Comparison of ENCODE assay signal across 19 mouse cellular contexts in genomic region chr11:119715437-119715836, GRCm38 (mm10).
A peak's percentile ranks its signal among the peaks of the same experiment; 100 is the strongest.
DNase-seq lines count a peak whose midpoint lies in the region; ATAC-seq and TF ChIP-seq lines count a peak whose summit lies in the region.
"Had no signal": no experiment of that assay in that cellular context is flagged by ENCODE, and none has a peak within 500 bp of the region (broad histone marks: within the 10 kb centered on the region; RNA-seq: fewer than 3 reads in every experiment).

No protein-coding gene starts in this region.

- H3K4me3 ChIP-seq in kidney, embryonic 14.5 days (ENCODE audit: low read length) = no peak overlapping the region
- no peak overlapping the region for H3K4me3 ChIP-seq in midbrain, embryonic 10.5 days
- no peak overlapping the region for H3K4me3 ChIP-seq in midbrain, postnatal 0 days (ENCODE audit: low read depth, low read length)
- H3K4me3 ChIP-seq in bone marrow macrophage, adult 2 months (ENCODE audit: insufficient read depth, low read length) = no peak overlapping the region
- H3K4me3 ChIP-seq: embryonic facial prominence, embryonic 13.5 days; gastrocnemius, adult 2 months; heart, embryonic 10.5 days; limb, embryonic 12.5 days; megakaryocyte, embryonic 14.5 days; stomach, embryonic 15.5 days had no signal

- ATAC-seq in kidney, embryonic 14.5 days (ENCODE audit: low FRiP score, low TSS enrichment) = peak; percentile 83
- ATAC-seq in midbrain, postnatal 0 days (ENCODE audit: low FRiP score) = no peak
- peak; percentile 55 for ATAC-seq in monocyte, adult 5-6 weeks (replicated peaks; ENCODE audit: insufficient number of reproducible peaks, low FRiP score, low TSS enrichment, poor library complexity, severe bottlenecking)

- TF ChIP-seq POLR2A in bone marrow macrophage, adult 2 months (IDR thresholded peaks at IDR 0.05; ENCODE audit: borderline replicate concordance, low read depth, low read length) = no peak

- H3K4me1 ChIP-seq in kidney, embryonic 14.5 days (ENCODE audit: control insufficient read depth, insufficient read depth, low read length) = peaks cover 14% of the 10 kb centered on the region; the same call in 1 of the 2 replicates
- H3K4me1 ChIP-seq in midbrain, embryonic 10.5 days = peaks cover 19% of the 10 kb centered on the region
- H3K4me1 ChIP-seq in midbrain, postnatal 0 days (ENCODE audit: insufficient read depth, low read length) = no peaks in the 10 kb centered on the region
- peaks cover 61% of the 10 kb centered on the region for H3K4me1 ChIP-seq in bone marrow macrophage, adult 2 months (ENCODE audit: control insufficient read depth, insufficient read depth, low read length)

- H3K27ac ChIP-seq in kidney, embryonic 14.5 days (ENCODE audit: low read depth, low read length) = no peak overlapping the region
- H3K27ac ChIP-seq in midbrain, embryonic 10.5 days (replicated peaks) = 0 out of 2 replicates have a peak overlapping the region, but pooled peaks have one; percentile 20
- H3K27ac ChIP-seq in midbrain, postnatal 0 days (ENCODE audit: low read depth, low read length) = no peak overlapping the region
- no peak overlapping the region for H3K27ac ChIP-seq in bone marrow macrophage, adult 2 months (ENCODE audit: insufficient read depth, low read depth, low read length)
- H3K27ac ChIP-seq: embryonic facial prominence, embryonic 13.5 days; gastrocnemius, adult 2 months; heart, embryonic 10.5 days; limb, embryonic 12.5 days; stomach, embryonic 15.5 days had no signal

- 17% methylated on average over 5 of the region's 5 CpGs for WGBS in kidney, embryonic 14.5 days
- 39% methylated on average over 5 of the region's 5 CpGs for WGBS in midbrain, embryonic 10.5 days
- WGBS in midbrain, postnatal 0 days = 42% methylated on average over 5 of the region's 5 CpGs

- no peak for DNase-seq in kidney, adult 11 months
- DNase-seq in midbrain, embryonic 10.5 days (ENCODE audit: low spot score) = no peak
- DNase-seq in midbrain, postnatal 0 days (ENCODE audit: low spot score) = no peak
- no peak for DNase-seq in right cerebral cortex, adult 2 months (ENCODE audit: low spot score in 2 of 2)
- no peak for DNase-seq in cerebellum, postnatal 25 days
- DNase-seq: adrenal gland, postnatal 14 days; B cell, adult 2 months; cerebellum, postnatal 14 days; gastrocnemius, adult 2 months; heart, postnatal 36 days; lung, embryonic 14.5 days had no signal

- H3K9ac ChIP-seq in kidney, embryonic 14.5 days (ENCODE audit: low read depth, low read length) = no peak overlapping the region
- no peak overlapping the region for H3K9ac ChIP-seq in midbrain, postnatal 0 days (replicated peaks; ENCODE audit: low read length, poor library complexity, severe bottlenecking)
- H3K9ac ChIP-seq: embryonic facial prominence, embryonic 13.5 days; limb, embryonic 12.5 days; lung, embryonic 14.5 days; stomach, embryonic 15.5 days had no signal

- H3K4me2 ChIP-seq in kidney, embryonic 14.5 days (replicated peaks; ENCODE audit: low read depth, low read length) = no peak overlapping the region
- no peak overlapping the region for H3K4me2 ChIP-seq in midbrain, postnatal 0 days (ENCODE audit: low read depth, low read length, poor library complexity, severe bottlenecking)
- H3K4me2 ChIP-seq: embryonic facial prominence, embryonic 13.5 days; limb, embryonic 12.5 days; lung, embryonic 14.5 days; stomach, embryonic 15.5 days had no signal

- no peaks in the 10 kb centered on the region for H3K36me3 ChIP-seq in kidney, embryonic 14.5 days (ENCODE audit: control insufficient read depth, insufficient read depth, low read length)
- H3K36me3 ChIP-seq in midbrain, embryonic 10.5 days = peaks cover 9% of the 10 kb centered on the region
- no peaks in the 10 kb centered on the region for H3K36me3 ChIP-seq in midbrain, postnatal 0 days (ENCODE audit: insufficient read depth, low read length)
- H3K36me3 ChIP-seq: embryonic facial prominence, embryonic 13.5 days; stomach, embryonic 15.5 days had no signal

- no peak for TF ChIP-seq CTCF in midbrain, postnatal 0 days (IDR thresholded peaks at IDR 0.05)
- TF ChIP-seq CTCF in bone marrow macrophage, adult 2 months (IDR thresholded peaks at IDR 0.05; ENCODE audit: low read depth, low read length) = peak; percentile 16; the same call in 1 of the 2 replicates

- H3K27me3 ChIP-seq in kidney, embryonic 14.5 days (ENCODE audit: control insufficient read depth, insufficient read depth, low read length) = no peaks in the 10 kb centered on the region
- H3K27me3 ChIP-seq in midbrain, embryonic 10.5 days (ENCODE audit: low read depth, poor library complexity, severe bottlenecking) = no peaks in the 10 kb centered on the region
- H3K27me3 ChIP-seq in midbrain, postnatal 0 days (ENCODE audit: insufficient read depth, low read length) = no peaks in the 10 kb centered on the region
- H3K27me3 ChIP-seq: embryonic facial prominence, embryonic 13.5 days; limb, embryonic 12.5 days; megakaryocyte, embryonic 14.5 days; stomach, embryonic 15.5 days had no signal

- no peaks in the 10 kb centered on the region for H3K9me3 ChIP-seq in kidney, embryonic 14.5 days (ENCODE audit: control insufficient read depth, low read length)
- peaks cover 7% of the 10 kb centered on the region; the same call in 1 of the 2 replicates for H3K9me3 ChIP-seq in midbrain, embryonic 10.5 days (replicated peaks)
- no peaks in the 10 kb centered on the region for H3K9me3 ChIP-seq in midbrain, postnatal 0 days (ENCODE audit: low read length)
- H3K9me3 ChIP-seq: heart, embryonic 10.5 days; stomach, embryonic 15.5 days had no signal
